Mouse (Mus musculus) left cerebral cortex, adult 2 months (tissue): Measurements from ENCODE around the gene Bphl. TPM values are rescaled to one million over a fixed set of nuclear protein-coding genes. Genes with fewer than 3 reads are reported as not detected.

Experiments
- DNase-seq, 2 experiments: peaks; one replicate each; pipeline ENCODE4 v3.0.0; 2021 to 2022; ENCODE audit warnings: low spot score in 2 of 2, mixed read lengths in 1 of 2; ENCODE audit errors: extremely low spot score in 1 of 2
- H3K27ac ChIP-seq: fragments of 200-600 bp; 2 replicates; pipeline ENCODE4 v1.8.1; 2022
- H3K4me3 ChIP-seq: fragments of 200-600 bp; 2 replicates; pipeline ENCODE4 v1.8.1; 2022
- CTCF ChIP-seq: fragments of 200-600 bp; IDR thresholded peaks from 2 replicates; pipeline ENCODE4 v1.8.1; 2022; ENCODE audit warnings: antibody characterized with exemption, mild to moderate bottlenecking, moderate library complexity
- intact Hi-C: fragments of 180-260 bp; cut with DNase I; formaldehyde crosslinking; loops from one replicate; pipeline ENCODE4 v1.15.1; 2025
- total RNA-seq, 2 experiments: library from RNA; stranded (reverse); gene quantifications; 2 replicates each; pipeline ENCODE4 v1.2.3; 2021

The Bphl gene
- total RNA-seq, 2 experiments from 2014 or later: 41.8 to 45.8 TPM

GRCm38 (mm10) chr13:34035424-34035823 is 2.0 kb upstream of the Bphl start:
- no peak for DNase-seq
- intact Hi-C loops: loop anchor here (10.0 kb wide), 1 partner anchor 839 kb away; the partner anchor contains the start of gene Prpf4b
- TF ChIP-seq CTCF: no peak
- Histone ChIP-seq H3K27ac (no peak overlapping the region), H3K4me3 (no peak overlapping the region)

GRCm38 (mm10) chr13:34036726-34037125 is 671 bp upstream of the Bphl start:
- DNase-seq: no peak
- Histone ChIP-seq H3K27ac (peak overlapping the region; percentile 91), H3K4me3 (no peak overlapping the region)
- intact Hi-C loops: loop anchor here (10.0 kb wide), 1 partner anchor 838 kb away; the partner anchor contains the start of gene Prpf4b
- no peak for TF ChIP-seq CTCF

- DNase-seq: no peak
- H3K27ac ChIP-seq: peak overlapping the region; percentile 91
Measured at GRCm38 (mm10) chr13:34038056-34038432, 647 bp downstream of the Bphl start.

GRCm38 (mm10) chr13:34038901-34039341 is 1.5 kb downstream of the Bphl start:
- no peak for DNase-seq
- peak overlapping the region; percentile 81 for H3K4me3 ChIP-seq
- no peak for TF ChIP-seq CTCF
- intact Hi-C loops: loop anchor here (10.0 kb wide), 1 partner anchor 836 kb away; the partner anchor contains the start of gene Prpf4b
- no peak overlapping the region for H3K27ac ChIP-seq

More at GRCm38 (mm10) chr13:34038056-34038432, 647 bp downstream of the Bphl start:
- H3K4me3 ChIP-seq: peak overlapping the region; percentile 81
- TF ChIP-seq CTCF: no peak
- intact Hi-C loops: loop anchor here (10.0 kb wide), 1 partner anchor 837 kb away; the partner anchor contains the start of gene Prpf4b

- intact Hi-C loops: loop anchor here (10.0 kb wide), 1 partner anchor 305 kb away; the partner anchor contains the start of gene Slc22a23
- Histone ChIP-seq H3K4me3 (no peak overlapping the region), H3K27ac (no peak overlapping the region)
- no peak for TF ChIP-seq CTCF
- DNase-seq: no peak
Measured at GRCm38 (mm10) chr13:34040091-34040490, 2.7 kb downstream of the Bphl start.

- no peak for TF ChIP-seq CTCF
- no peak for DNase-seq
- H3K4me3 ChIP-seq: no peak overlapping the region
- H3K27ac ChIP-seq: no peak overlapping the region
- intact Hi-C loops: loop anchor here (10.0 kb wide), 1 partner anchor 301 kb away; the partner anchor contains the start of gene Slc22a23
Measured at GRCm38 (mm10) chr13:34043716-34044393, 6.5 kb downstream of the Bphl start.

- TF ChIP-seq CTCF: no peak
- Histone ChIP-seq H3K4me3 (no peak overlapping the region), H3K27ac (no peak overlapping the region)
- no peak for DNase-seq
- intact Hi-C loops: loop anchor here (1.0 to 10.0 kb wide), 3 partner anchors 110 to 592 kb away; partner anchors contain the start of gene Slc22a23
Measured at GRCm38 (mm10) chr13:34045511-34046249, 8.3 kb downstream of the Bphl start.

GRCm38 (mm10) chr13:34046421-34047012 is 9.1 kb downstream of the Bphl start:
- DNase-seq: peak; percentile 73
- TF ChIP-seq CTCF: peak; percentile 94
- intact Hi-C loops: loop anchor here (1.0 to 10.0 kb wide), 3 partner anchors 109 to 591 kb away; partner anchors contain the start of gene Slc22a23
- H3K27ac ChIP-seq: no peak overlapping the region
- H3K4me3 ChIP-seq: no peak overlapping the region

- H3K27ac ChIP-seq: no peak overlapping the region
- intact Hi-C loops: loop anchor here (5.0 to 10.0 kb wide), 2 partner anchors 297 to 590 kb away; partner anchors contain the start of gene Slc22a23
- TF ChIP-seq CTCF: no peak
- no peak for DNase-seq
- no peak overlapping the region for H3K4me3 ChIP-seq
Measured at GRCm38 (mm10) chr13:34047526-34047925, 10.1 kb downstream of the Bphl start.

- Histone ChIP-seq H3K4me3 (no peak overlapping the region), H3K27ac (no peak overlapping the region)
- intact Hi-C loops: loop anchor here (1.0 kb wide), 1 partner anchor 46 kb away; no protein-coding TSS in a partner anchor
- peak; percentile 46 to 56 for DNase-seq
- TF ChIP-seq CTCF: no peak
Measured at GRCm38 (mm10) chr13:34050479-34050878, 13.1 kb downstream of the Bphl start.

- DNase-seq: no peak
- Histone ChIP-seq H3K4me3 (no peak overlapping the region), H3K27ac (no peak overlapping the region)
- intact Hi-C loops: no loop called here
- no peak for TF ChIP-seq CTCF
Measured at GRCm38 (mm10) chr13:34051692-34052091, 14.3 kb downstream of the Bphl start.
